Mouse (Mus musculus): ENCODE measurements around the gene Plxna4. TPM values are rescaled to one million over a fixed set of nuclear protein-coding genes. Genes with fewer than 3 reads are reported as not detected.

The Plxna4 gene
- polyA plus RNA-seq, 1 experiment from 2014 or later, result 3.6 TPM

- WGBS, result 85% methylated on average over 3 of the region's 3 CpGs
- Histone ChIP-seq H3K9ac (ENCODE audit: low read length) (no peak overlapping the region), H3K4me2 (no peak overlapping the region)
Observed at GRCm38 (mm10) chr6:32139537-32139936, 448.5 kb downstream of the Plxna4 start.

DNA sequence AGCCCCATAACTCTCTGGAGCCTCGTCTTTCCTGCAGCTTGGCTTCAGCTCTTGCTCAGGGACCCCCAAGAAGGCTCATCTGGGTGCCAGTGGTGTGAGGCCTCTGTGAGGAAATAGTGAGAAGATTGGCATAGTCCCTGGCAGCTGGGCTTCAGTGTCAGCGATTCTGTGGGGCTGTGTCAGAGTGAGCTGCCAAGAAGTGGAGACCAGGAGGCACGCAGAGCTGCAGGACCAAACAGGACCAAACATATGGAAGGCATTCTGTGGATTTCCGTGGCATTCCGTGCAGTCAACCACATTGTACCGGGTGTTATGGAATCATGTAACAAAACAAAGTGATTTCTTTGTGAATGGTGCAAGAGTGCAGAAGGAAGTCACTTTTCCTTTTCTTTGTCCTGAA, 461.1 kb downstream of the Plxna4 start:
- Histone ChIP-seq H3K9me3 (ENCODE audit: control insufficient read depth, low read length) (no peaks in the 10 kb centered on the region), H3K27me3 (ENCODE audit: control insufficient read depth, insufficient read depth, low read length) (no peaks in the 10 kb centered on the region), H3K27ac (ENCODE audit: low read depth, low read length) (no peak overlapping the region), H3K4me1 (ENCODE audit: control insufficient read depth, insufficient read depth, low read length) (no peaks in the 10 kb centered on the region), H3K4me3 (ENCODE audit: low read depth, low read length) (no peak overlapping the region), H3K9ac (ENCODE audit: low read length) (no peak overlapping the region), H3K4me2 (no peak overlapping the region), H3K36me3 (ENCODE audit: control insufficient read depth, insufficient read depth, low read length) (no peaks in the 10 kb centered on the region)
- 86% methylated on average over 6 of the region's 6 CpGs for WGBS
- no peak for DNase-seq (ENCODE audit: low spot score, missing footprints)
- no peak for ATAC-seq (ENCODE audit: low FRiP score)

More at GRCm38 (mm10) chr6:32139537-32139936, 448.5 kb downstream of the Plxna4 start:
- no peaks in the 10 kb centered on the region for H3K27me3 ChIP-seq (ENCODE audit: control insufficient read depth, insufficient read depth, low read length)
- H3K4me1 ChIP-seq (ENCODE audit: control insufficient read depth, insufficient read depth, low read length), result no peaks in the 10 kb centered on the region
- ATAC-seq (ENCODE audit: low FRiP score) (no peak), DNase-seq (ENCODE audit: low spot score, missing footprints) (no peak)
- no peak overlapping the region for H3K4me3 ChIP-seq (ENCODE audit: low read depth, low read length)
- no peaks in the 10 kb centered on the region for H3K9me3 ChIP-seq (ENCODE audit: control insufficient read depth, low read length)
- H3K27ac ChIP-seq (ENCODE audit: low read depth, low read length), result no peak overlapping the region
- H3K36me3 ChIP-seq (ENCODE audit: control insufficient read depth, insufficient read depth, low read length), result no peaks in the 10 kb centered on the region

DNA sequence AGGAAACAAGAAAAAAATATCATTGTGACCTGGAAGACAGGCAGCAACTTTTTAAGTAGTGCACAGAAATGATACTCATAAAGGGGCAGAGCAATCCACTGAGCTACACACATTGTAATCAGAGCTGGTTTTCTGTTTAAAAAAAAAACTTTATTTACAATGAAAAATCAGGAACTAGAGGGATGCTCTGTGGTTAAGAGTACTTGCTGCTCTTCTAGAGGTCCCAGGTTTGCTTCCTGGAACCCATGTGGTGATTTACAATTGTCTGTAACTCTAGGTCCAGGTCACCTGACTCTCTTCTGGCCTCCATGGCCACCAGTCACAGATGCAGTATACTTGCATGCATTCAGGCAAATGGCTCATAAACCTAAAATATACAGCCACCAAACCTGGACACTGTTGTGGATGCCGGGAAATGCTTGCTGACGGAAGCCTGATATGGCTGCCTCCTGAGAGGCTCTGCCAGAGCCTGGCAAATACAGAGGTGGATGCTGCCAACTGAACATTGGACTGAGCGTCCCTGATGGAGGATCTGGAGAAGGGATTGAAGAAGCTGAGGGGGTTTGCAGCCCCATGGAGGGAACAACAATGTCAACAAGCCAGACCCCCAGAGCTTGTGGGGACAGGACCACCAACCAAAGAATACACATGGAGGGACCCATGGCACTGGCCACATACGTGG, 465.3 kb downstream of the Plxna4 start:
- DNase-seq (ENCODE audit: low spot score, missing footprints), result no peak
- WGBS, result 87% methylated on average over 4 of the region's 4 CpGs
- no peak overlapping the region for H3K9ac ChIP-seq (ENCODE audit: low read length)
- no peaks in the 10 kb centered on the region for H3K27me3 ChIP-seq (ENCODE audit: control insufficient read depth, insufficient read depth, low read length)
- H3K9me3 ChIP-seq (ENCODE audit: control insufficient read depth, low read length), result no peaks in the 10 kb centered on the region
- H3K4me3 ChIP-seq (ENCODE audit: low read depth, low read length), result no peak overlapping the region
- no peaks in the 10 kb centered on the region for H3K4me1 ChIP-seq (ENCODE audit: control insufficient read depth, insufficient read depth, low read length)
- no peaks in the 10 kb centered on the region for H3K36me3 ChIP-seq (ENCODE audit: control insufficient read depth, insufficient read depth, low read length)
- no peak for ATAC-seq (ENCODE audit: low FRiP score)
- no peak overlapping the region for H3K27ac ChIP-seq (ENCODE audit: low read depth, low read length)
- H3K4me2 ChIP-seq, result no peak overlapping the region

GRCm38 (mm10) chr6:32120931-32121330, 467.1 kb downstream of the Plxna4 start:
- no peaks in the 10 kb centered on the region for H3K36me3 ChIP-seq (ENCODE audit: control insufficient read depth, insufficient read depth, low read length)
- H3K9ac ChIP-seq (ENCODE audit: low read length), result no peak overlapping the region
- no peaks in the 10 kb centered on the region for H3K4me1 ChIP-seq (ENCODE audit: control insufficient read depth, insufficient read depth, low read length)
- no peak overlapping the region for H3K4me2 ChIP-seq
- no peak overlapping the region for H3K4me3 ChIP-seq (ENCODE audit: low read depth, low read length)
- WGBS, result 80% methylated on average over 1 of the region's 1 CpGs
- ATAC-seq (ENCODE audit: low FRiP score) (no peak), DNase-seq (ENCODE audit: low spot score, missing footprints) (no peak)
- no peaks in the 10 kb centered on the region for H3K27me3 ChIP-seq (ENCODE audit: control insufficient read depth, insufficient read depth, low read length)
- H3K27ac ChIP-seq (ENCODE audit: low read depth, low read length), result no peak overlapping the region
- H3K9me3 ChIP-seq (ENCODE audit: control insufficient read depth, low read length), result no peaks in the 10 kb centered on the region

GRCm38 (mm10) chr6:32109207-32109606, 478.8 kb downstream of the Plxna4 start:
- H3K36me3 ChIP-seq (ENCODE audit: control insufficient read depth, insufficient read depth, low read length), result no peaks in the 10 kb centered on the region
- H3K27me3 ChIP-seq (ENCODE audit: control insufficient read depth, insufficient read depth, low read length), result no peaks in the 10 kb centered on the region
- H3K4me2 ChIP-seq, result no peak overlapping the region
- H3K27ac ChIP-seq (ENCODE audit: low read depth, low read length), result no peak overlapping the region
- WGBS, result 31% methylated on average over 2 of the region's 2 CpGs
- no peak overlapping the region for H3K9ac ChIP-seq (ENCODE audit: low read length)
- DNase-seq (ENCODE audit: low spot score, missing footprints), result no peak
- no peaks in the 10 kb centered on the region for H3K9me3 ChIP-seq (ENCODE audit: control insufficient read depth, low read length)
- H3K4me3 ChIP-seq (ENCODE audit: low read depth, low read length), result no peak overlapping the region
- H3K4me1 ChIP-seq (ENCODE audit: control insufficient read depth, insufficient read depth, low read length), result no peaks in the 10 kb centered on the region
- ATAC-seq (ENCODE audit: low FRiP score), result no peak

DNA sequence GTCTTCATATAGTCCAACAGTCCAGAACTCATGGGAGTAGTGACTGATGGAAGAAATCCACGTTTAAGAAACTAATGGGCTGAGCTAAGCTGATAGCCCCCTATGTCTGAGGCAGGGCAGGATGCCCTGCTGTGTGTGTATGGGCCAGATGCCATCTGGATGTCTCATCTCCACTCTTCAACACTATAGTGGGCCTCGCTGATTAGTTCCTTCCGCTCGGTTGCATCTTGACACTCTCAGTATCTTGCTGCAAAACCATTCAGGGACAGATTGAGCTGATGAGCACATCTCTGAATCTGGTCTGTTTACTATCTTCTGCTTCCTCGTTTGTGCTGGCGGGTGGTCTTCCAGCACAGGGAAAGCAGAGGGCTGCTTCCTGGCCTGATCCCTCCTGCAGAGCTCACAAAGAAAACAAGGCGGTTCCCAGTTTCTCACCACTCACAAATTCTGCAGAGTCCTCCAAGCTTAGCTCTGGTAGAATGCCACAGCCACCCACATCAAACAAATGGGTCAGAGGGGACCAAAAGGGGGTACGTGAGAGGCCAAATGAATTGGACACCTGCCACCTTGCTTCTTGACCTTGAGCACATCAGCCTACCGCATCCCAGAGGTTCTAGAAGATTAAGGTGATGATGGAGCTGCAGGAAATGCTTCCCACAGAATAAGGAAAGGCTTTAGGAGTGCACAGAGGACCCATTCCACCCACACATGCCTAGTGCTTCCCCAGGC, 482.3 kb downstream of the Plxna4 start:
- no peak for ATAC-seq (ENCODE audit: low FRiP score)
- Histone ChIP-seq H3K4me1 (ENCODE audit: control insufficient read depth, insufficient read depth, low read length) (no peaks in the 10 kb centered on the region), H3K4me2 (no peak overlapping the region), H3K27me3 (ENCODE audit: control insufficient read depth, insufficient read depth, low read length) (no peaks in the 10 kb centered on the region), H3K9ac (ENCODE audit: low read length) (no peak overlapping the region), H3K4me3 (ENCODE audit: low read depth, low read length) (no peak overlapping the region), H3K9me3 (ENCODE audit: control insufficient read depth, low read length) (no peaks in the 10 kb centered on the region), H3K27ac (ENCODE audit: low read depth, low read length) (no peak overlapping the region), H3K36me3 (ENCODE audit: control insufficient read depth, insufficient read depth, low read length) (no peaks in the 10 kb centered on the region)
- 53% methylated on average over 9 of the region's 9 CpGs for WGBS
- DNase-seq (ENCODE audit: low spot score, missing footprints), result no peak

All from midbrain, embryonic 11.5 days (tissue).